ENCODE assay signal across 23 mouse cellular contexts in genomic region chr1:71266630-71267029, GRCm38 (mm10).
DNase-seq lines count a peak whose midpoint lies in the region; ATAC-seq and TF ChIP-seq lines count a peak whose summit lies in the region.
"Had no signal": no experiment of that assay in that cellular context is flagged by ENCODE, and none has a peak within 500 bp of the region (broad histone marks: within the 10 kb centered on the region; RNA-seq: fewer than 3 reads in every experiment).

No protein-coding gene starts in this region.

- no peak overlapping the region for H3K27ac ChIP-seq in midbrain, postnatal 0 days (ENCODE audit: low read depth, low read length)
- H3K27ac ChIP-seq in midbrain, embryonic 13.5 days, result no peak overlapping the region
- H3K27ac ChIP-seq in neural tube, embryonic 14.5 days (ENCODE audit: low read depth, low read length), result no peak overlapping the region

- no peak overlapping the region for H3K9ac ChIP-seq in midbrain, postnatal 0 days (replicated peaks; ENCODE audit: low read length, poor library complexity, severe bottlenecking)
- H3K9ac ChIP-seq in midbrain, embryonic 13.5 days (replicated peaks), result no peak overlapping the region
- H3K9ac ChIP-seq in neural tube, embryonic 14.5 days (replicated peaks; ENCODE audit: low read depth, low read length), result no peak overlapping the region

- H3K4me3 ChIP-seq in midbrain, postnatal 0 days (ENCODE audit: low read depth, low read length), result no peak overlapping the region
- no peak overlapping the region for H3K4me3 ChIP-seq in midbrain, embryonic 13.5 days (replicated peaks)
- no peak overlapping the region for H3K4me3 ChIP-seq in neural tube, embryonic 14.5 days (ENCODE audit: low read depth, low read length)

- WGBS in midbrain, postnatal 0 days, result 83% methylated on average over 8 of the region's 8 CpGs
- 86% methylated on average over 8 of the region's 8 CpGs for WGBS in midbrain, embryonic 13.5 days
- WGBS in neural tube, embryonic 14.5 days, result 77% methylated on average over 8 of the region's 8 CpGs

- no peak overlapping the region for H3K4me2 ChIP-seq in midbrain, postnatal 0 days (ENCODE audit: low read depth, low read length, poor library complexity, severe bottlenecking)
- H3K4me2 ChIP-seq in midbrain, embryonic 13.5 days (replicated peaks), result no peak overlapping the region
- H3K4me2 ChIP-seq in neural tube, embryonic 14.5 days (ENCODE audit: low read depth, low read length), result no peak overlapping the region

- no peak for TF ChIP-seq CTCF in midbrain, postnatal 0 days (IDR thresholded peaks at IDR 0.05)
- TF ChIP-seq CTCF in brain, embryonic 14.5 days (IDR thresholded peaks at IDR 0.05; ENCODE audit: borderline replicate concordance, extremely low read depth, insufficient read depth, insufficient read length), result no peak

- peak; percentile 16 for DNase-seq in midbrain, postnatal 0 days (ENCODE audit: low spot score)
- no peak for DNase-seq in neural tube, embryonic 10.5 days (ENCODE audit: extremely low spot score, low spot score)
- peak; percentile 76 for DNase-seq in Muller cell, postnatal 12 days (ENCODE audit: inconsistent ontology term)
- DNase-seq in brain, embryonic 14.5 days (ENCODE audit: low read depth), result peak; percentile 54
- DNase-seq in frontal cortex, adult 2 months (ENCODE audit: extremely low spot score in 1 of 2, low spot score in 1 of 2), result no peak
- no peak for DNase-seq in adrenal gland, postnatal 10 days
- DNase-seq: adrenal gland, adult 8-10 months; adrenal gland, postnatal 14 days; adrenal gland, postnatal 25 days; adrenal gland, postnatal 36 days; B cell, adult 2 months; cerebellum, adult 11 months; cerebellum, adult 11-12 months; cerebellum, adult 18-20 months; cerebellum, adult 2 months; cerebellum, adult 8-10 months had no signal

- H3K9me3 ChIP-seq in midbrain, postnatal 0 days (ENCODE audit: low read length), result no peaks in the 10 kb centered on the region
- no peaks in the 10 kb centered on the region for H3K9me3 ChIP-seq in midbrain, embryonic 13.5 days
- no peaks in the 10 kb centered on the region for H3K9me3 ChIP-seq in neural tube, embryonic 14.5 days (ENCODE audit: control insufficient read depth, low read length)
- H3K9me3 ChIP-seq: G1E had no signal

- TF ChIP-seq POLR2A in brain, embryonic 14.5 days (IDR thresholded peaks at IDR 0.05; ENCODE audit: borderline replicate concordance, extremely low read depth, insufficient read depth, insufficient read length, poor library complexity, severe bottlenecking), result no peak

- H3K4me1 ChIP-seq in midbrain, postnatal 0 days (ENCODE audit: insufficient read depth, low read length), result no peaks in the 10 kb centered on the region
- no peaks in the 10 kb centered on the region for H3K4me1 ChIP-seq in midbrain, embryonic 13.5 days (replicated peaks)
- no peaks in the 10 kb centered on the region for H3K4me1 ChIP-seq in neural tube, embryonic 14.5 days (ENCODE audit: control insufficient read depth, insufficient read depth, low read length)

- no peaks in the 10 kb centered on the region for H3K27me3 ChIP-seq in midbrain, postnatal 0 days (ENCODE audit: insufficient read depth, low read length)
- H3K27me3 ChIP-seq in midbrain, embryonic 13.5 days, result no peaks in the 10 kb centered on the region
- H3K27me3 ChIP-seq in neural tube, embryonic 14.5 days (ENCODE audit: control insufficient read depth, insufficient read depth, low read length), result no peaks in the 10 kb centered on the region
- H3K27me3 ChIP-seq: CH12.LX had no signal

- no peak for ATAC-seq in midbrain, postnatal 0 days (ENCODE audit: low FRiP score)
- no peak for ATAC-seq in midbrain, embryonic 13.5 days
- peak; percentile 66; the same call in 1 of the 2 replicates for ATAC-seq in neural tube, embryonic 14.5 days (ENCODE audit: low read depth)
- ATAC-seq: activated CD4-positive, CD25-positive, alpha-beta regulatory T cell, adult 4 months; CD4-positive, CD25-positive, alpha-beta regulatory T cell, adult 4 months; Patski had no signal

- H3K36me3 ChIP-seq in midbrain, postnatal 0 days (ENCODE audit: insufficient read depth, low read length), result no peaks in the 10 kb centered on the region
- no peaks in the 10 kb centered on the region for H3K36me3 ChIP-seq in midbrain, embryonic 13.5 days
- no peaks in the 10 kb centered on the region for H3K36me3 ChIP-seq in neural tube, embryonic 14.5 days (ENCODE audit: control insufficient read depth, insufficient read depth, low read length)
- H3K36me3 ChIP-seq: G1E had no signal

Comparison
In these comparisons a context has a peak if more than half of its experiments do, and no peak if none do; other contexts are left out.
1. DNase-seq: peak in midbrain, postnatal 0 days (single experiment), Muller cell, postnatal 12 days (single experiment) and brain, embryonic 14.5 days (single experiment); none in neural tube, embryonic 10.5 days (single experiment), frontal cortex, adult 2 months (0 of 2) and adrenal gland, postnatal 10 days (single experiment).